Mouse (Mus musculus) right cerebral cortex, postnatal 10 days (tissue): Measurements from ENCODE around the gene Rab11b.

ENCODE experiments used
- DNase-seq, 2 experiments: peaks; one replicate each; pipeline ENCODE4 v3.0.0; 2021; ENCODE audit warnings: low spot score in 2 of 2

The Rab11b gene

GRCm38 (mm10) chr17:33760255-33761165 lies at the start of gene Rab11b:
Rab11b (minus strand) TSS chr17:33760530.
- DNase-seq: peak; percentile 100

- no peak for DNase-seq
Measured at GRCm38 (mm10) chr17:33808192-33808591, 47.9 kb upstream of the Rab11b start.

GRCm38 (mm10) chr17:33807181-33807888 lies 47.0 kb upstream of the Rab11b start:
- no peak for DNase-seq

GRCm38 (mm10) chr17:33804745-33805144 lies 44.4 kb upstream of the Rab11b start:
- DNase-seq: no peak

- no peak for DNase-seq
Measured at GRCm38 (mm10) chr17:33804205-33804604, 43.9 kb upstream of the Rab11b start.

- DNase-seq: no peak
Measured at GRCm38 (mm10) chr17:33802221-33802620, 41.9 kb upstream of the Rab11b start.

GRCm38 (mm10) chr17:33799277-33799676 lies 38.9 kb upstream of the Rab11b start:
- no peak for DNase-seq

- DNase-seq: no peak
Measured at GRCm38 (mm10) chr17:33798306-33798705, 38.0 kb upstream of the Rab11b start.

- no peak for DNase-seq
Measured at GRCm38 (mm10) chr17:33788732-33789131, 28.4 kb upstream of the Rab11b start.

- DNase-seq: no peak
Measured at GRCm38 (mm10) chr17:33786375-33786774, 26.0 kb upstream of the Rab11b start.

- DNase-seq: no peak
Measured at GRCm38 (mm10) chr17:33784939-33785338, 24.6 kb upstream of the Rab11b start.

- DNase-seq: peak; percentile 39 to 46
Measured at GRCm38 (mm10) chr17:33783408-33783807, 23.1 kb upstream of the Rab11b start.

GRCm38 (mm10) chr17:33782067-33782466 lies 21.7 kb upstream of the Rab11b start:
- no peak for DNase-seq

GRCm38 (mm10) chr17:33781124-33781977 lies 21.0 kb upstream of the Rab11b start, which contains the start of gene Angptl4:
Angptl4 (minus strand) TSS chr17:33781830.
- peak; percentile 62 to 65 for DNase-seq

- peak in 1 of 2 experiments; percentile 30 for DNase-seq
Measured at GRCm38 (mm10) chr17:33780431-33780830, 20.1 kb upstream of the Rab11b start.

- no peak for DNase-seq
Measured at GRCm38 (mm10) chr17:33779967-33780295, 19.6 kb upstream of the Rab11b start.

GRCm38 (mm10) chr17:33779271-33779966 lies 19.1 kb upstream of the Rab11b start:
- peak; percentile 92 for DNase-seq

GRCm38 (mm10) chr17:33775287-33775686 lies 15.0 kb upstream of the Rab11b start:
- DNase-seq: no peak

- DNase-seq: no peak
Measured at GRCm38 (mm10) chr17:33774573-33775155, 14.3 kb upstream of the Rab11b start.

- DNase-seq: no peak
Measured at GRCm38 (mm10) chr17:33773871-33774572, 13.7 kb upstream of the Rab11b start.
